Mouse (Mus musculus): Measurements from ENCODE around the gene D6Ertd527e. TPM values are rescaled to one million over a fixed set of nuclear protein-coding genes. Genes with fewer than 3 reads are reported as not detected.

D6Ertd527e gene
- polyA plus RNA-seq, 1 experiment from 2014 or later = 0.44 TPM

DNA sequence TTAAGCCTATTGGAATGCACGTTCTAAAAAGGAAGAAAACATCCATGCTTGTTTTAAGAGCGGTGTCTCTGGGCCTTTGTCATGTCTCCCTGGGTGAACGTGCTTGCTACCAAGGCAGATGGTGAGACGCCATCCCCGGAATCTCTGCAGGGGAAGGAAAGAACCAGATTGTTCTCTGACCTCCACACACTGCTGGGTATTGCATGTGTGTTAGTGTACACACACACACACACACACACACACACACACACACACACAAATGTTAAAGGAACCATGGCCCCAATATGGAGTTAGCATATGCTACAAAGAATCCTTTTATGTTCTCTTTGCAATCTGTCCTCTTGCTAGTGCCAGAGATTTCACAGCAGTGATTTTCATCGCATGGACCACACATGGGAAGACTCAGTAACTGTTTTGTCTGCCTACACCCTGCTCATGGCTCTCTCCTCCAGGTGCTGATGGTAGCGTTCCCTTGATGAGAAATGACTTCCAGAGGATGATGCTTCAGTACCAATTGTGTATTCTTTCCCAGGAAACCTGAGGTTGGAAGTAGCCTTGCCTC lies 53.6 kb downstream of the D6Ertd527e start:
- Histone ChIP-seq H3K9ac (no peak overlapping the region), H3K36me3 (peaks cover 16% of the 10 kb centered on the region), H3K27ac (no peak overlapping the region), H3K27me3 (no peaks in the 10 kb centered on the region), H3K4me1 (peaks cover 41% of the 10 kb centered on the region), H3K4me2 (no peak overlapping the region), H3K9me3 (no peaks in the 10 kb centered on the region), H3K4me3 (no peak overlapping the region)
- no peak for ATAC-seq (ENCODE audit: insufficient number of reproducible peaks, low FRiP score, low TSS enrichment, low read depth)
- WGBS = 75% methylated on average over 7 of the region's 7 CpGs

DNA sequence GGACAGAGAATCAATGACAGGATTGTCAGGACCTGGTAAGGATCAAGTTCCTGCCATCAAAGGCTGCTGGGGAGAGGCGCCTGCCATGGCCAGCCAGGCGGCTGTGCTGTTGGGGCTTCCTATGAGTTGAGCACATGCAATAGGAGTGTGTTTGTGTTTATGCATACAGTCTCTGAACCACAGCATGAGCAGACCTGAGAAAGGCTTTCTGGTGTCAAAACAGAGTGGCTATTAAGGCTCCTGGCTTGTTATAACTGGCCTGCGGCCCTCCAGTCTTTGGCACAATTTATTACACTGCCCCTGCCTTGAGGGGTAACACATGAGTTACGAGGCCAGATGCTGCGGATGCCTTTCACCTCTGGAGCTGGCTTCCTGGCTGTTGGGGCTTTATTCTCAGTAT lies 55.6 kb downstream of the D6Ertd527e start:
- H3K9me3 ChIP-seq = no peaks in the 10 kb centered on the region
- no peaks in the 10 kb centered on the region for H3K27me3 ChIP-seq
- peaks cover 34% of the 10 kb centered on the region for H3K4me1 ChIP-seq
- peak overlapping the region; percentile 76 for H3K27ac ChIP-seq
- peak; percentile 31; the same call in 1 of the 2 replicates for ATAC-seq (ENCODE audit: insufficient number of reproducible peaks, low FRiP score, low TSS enrichment, low read depth)
- WGBS = 40% methylated on average over 5 of the region's 5 CpGs
- no peak overlapping the region for H3K9ac ChIP-seq
- peaks cover 21% of the 10 kb centered on the region for H3K36me3 ChIP-seq
- no peak overlapping the region for H3K4me2 ChIP-seq
- H3K4me3 ChIP-seq = no peak overlapping the region

DNA sequence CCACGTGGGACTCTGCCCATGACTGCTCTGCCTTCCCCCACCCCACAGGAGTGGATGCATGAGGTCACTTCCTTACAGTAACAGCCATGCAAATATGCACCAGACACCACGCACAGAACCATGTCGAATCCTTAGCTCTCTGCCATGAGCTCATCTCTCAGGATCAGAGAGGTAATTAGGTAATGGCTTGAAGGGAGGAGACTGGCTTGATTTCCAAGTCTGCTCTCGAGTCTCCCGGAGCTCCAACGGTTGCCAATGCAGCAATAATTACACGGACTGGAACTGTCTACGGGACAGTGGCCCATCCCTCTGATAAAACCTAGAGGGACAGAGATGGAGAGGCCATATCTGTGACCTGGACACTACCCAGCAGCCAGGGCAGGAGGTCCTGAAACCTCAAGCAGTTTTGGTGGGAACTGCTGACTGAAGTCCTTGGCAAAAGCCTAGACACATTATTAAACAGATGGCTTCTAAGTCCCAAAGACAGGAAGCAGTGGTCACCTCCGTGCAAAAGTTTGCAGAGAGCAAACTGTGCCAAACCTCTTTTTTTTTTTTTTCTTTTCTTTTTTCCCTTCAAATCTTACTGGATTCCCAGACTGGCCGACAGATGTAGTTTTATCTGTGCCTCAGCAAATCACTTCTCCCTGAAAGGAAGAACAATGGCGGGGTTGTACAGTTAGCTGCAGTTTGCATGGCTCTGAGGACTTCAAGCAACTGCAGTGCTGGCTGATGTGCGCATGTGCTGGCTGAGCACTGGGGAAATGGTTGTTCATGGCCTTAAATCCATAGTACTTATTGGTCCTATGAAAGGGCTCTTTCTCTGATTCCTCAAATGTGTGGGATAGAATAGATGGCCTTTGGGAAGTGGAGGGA lies 57.1 kb downstream of the D6Ertd527e start:
- 29% methylated on average over 12 of the region's 12 CpGs for WGBS
- H3K4me3 ChIP-seq = no peak overlapping the region
- peaks cover 43% of the 10 kb centered on the region for H3K4me1 ChIP-seq
- peak overlapping the region; percentile 76 for H3K27ac ChIP-seq
- H3K4me2 ChIP-seq = no peak overlapping the region
- ATAC-seq (ENCODE audit: insufficient number of reproducible peaks, low FRiP score, low TSS enrichment, low read depth) = peak; percentile 53; the same call in 1 of the 2 replicates
- H3K9ac ChIP-seq = no peak overlapping the region
- no peaks in the 10 kb centered on the region for H3K9me3 ChIP-seq
- H3K27me3 ChIP-seq = no peaks in the 10 kb centered on the region
- H3K36me3 ChIP-seq = peaks cover 26% of the 10 kb centered on the region

Other genes with a start within 250 kb of the D6Ertd527e start
- 89.8 and 97.2 TPM in 2 replicates for gene Nfu1, start 95.5 kb upstream of the D6Ertd527e start, polyA plus RNA-seq (2015; fragmentation: Nextera tagmentation; extraction: Ambion mirVana)
- 21.0 and 22.5 TPM in 2 replicates for gene Gfpt1, start 61.9 kb upstream of the D6Ertd527e start, polyA plus RNA-seq (2015; fragmentation: Nextera tagmentation; extraction: Ambion mirVana)
- gene Antxr1, start 231.1 kb downstream of the D6Ertd527e start, polyA plus RNA-seq (2015; fragmentation: Nextera tagmentation; extraction: Ambion mirVana) = 19.1 and 21.7 TPM in 2 replicates
- gene Gkn1, start 246.2 kb downstream of the D6Ertd527e start, polyA plus RNA-seq (2015; fragmentation: Nextera tagmentation; extraction: Ambion mirVana) = not detected in 2 replicates

Data from limb, embryonic 15.5 days (tissue).